Mouse (Mus musculus): ENCODE measurements at regions not wholly inside any gene's neighbourhood (a gene's known extent, or its start where the extent isn't known, plus 50 kb on each side); places are given as distances from the start of the nearest gene placed in this dataset.

GRCm38 (mm10) chr12:39321453-39321852 is 542.3 kb downstream of the Etv1 start:
- no peaks in the 10 kb centered on the region for H3K27me3 ChIP-seq (ENCODE audit: control insufficient read depth, insufficient read depth, low read length)
- H3K36me3 ChIP-seq (ENCODE audit: control insufficient read depth, insufficient read depth, low read length) = no peaks in the 10 kb centered on the region
- H3K4me3 ChIP-seq (ENCODE audit: low read depth, low read length) = no peak overlapping the region
- H3K4me1 ChIP-seq (ENCODE audit: control insufficient read depth, insufficient read depth, low read length) = no peaks in the 10 kb centered on the region
- no peak overlapping the region for H3K9ac ChIP-seq (replicated peaks; ENCODE audit: low read depth, low read length)
- 93% methylated on average over 1 of the region's 1 CpGs for WGBS
- no peak overlapping the region for H3K27ac ChIP-seq (ENCODE audit: low read depth, low read length)
- H3K4me2 ChIP-seq (ENCODE audit: low read depth, low read length) = no peak overlapping the region
- ATAC-seq (ENCODE audit: low read depth) = no peak
- H3K9me3 ChIP-seq (ENCODE audit: control insufficient read depth, low read length) = no peaks in the 10 kb centered on the region

- Histone ChIP-seq H3K4me2 (ENCODE audit: low read depth, low read length) (no peak overlapping the region), H3K9ac (replicated peaks; ENCODE audit: low read depth, low read length) (no peak overlapping the region), H3K4me3 (ENCODE audit: low read depth, low read length) (no peak overlapping the region), H3K27me3 (ENCODE audit: control insufficient read depth, insufficient read depth, low read length) (no peaks in the 10 kb centered on the region), H3K27ac (ENCODE audit: low read depth, low read length) (no peak overlapping the region), H3K4me1 (ENCODE audit: control insufficient read depth, insufficient read depth, low read length) (no peaks in the 10 kb centered on the region), H3K9me3 (ENCODE audit: control insufficient read depth, low read length) (no peaks in the 10 kb centered on the region), H3K36me3 (ENCODE audit: control insufficient read depth, insufficient read depth, low read length) (no peaks in the 10 kb centered on the region)
- ATAC-seq (ENCODE audit: low read depth) = no peak
- WGBS = 82% methylated on average over 7 of the region's 7 CpGs
These were observed 547.0 kb downstream of the Etv1 start for GRCm38 (mm10) chr12:39326157-39326556.

- H3K27ac ChIP-seq (ENCODE audit: low read depth, low read length) = no peak overlapping the region
- ATAC-seq (ENCODE audit: low read depth) = no peak
- no peaks in the 10 kb centered on the region for H3K36me3 ChIP-seq (ENCODE audit: control insufficient read depth, insufficient read depth, low read length)
- H3K9ac ChIP-seq (replicated peaks; ENCODE audit: low read depth, low read length) = no peak overlapping the region
- WGBS = 79% methylated on average over 4 of the region's 4 CpGs
- no peaks in the 10 kb centered on the region for H3K27me3 ChIP-seq (ENCODE audit: control insufficient read depth, insufficient read depth, low read length)
- no peak overlapping the region for H3K4me2 ChIP-seq (ENCODE audit: low read depth, low read length)
- H3K4me1 ChIP-seq (ENCODE audit: control insufficient read depth, insufficient read depth, low read length) = no peaks in the 10 kb centered on the region
- H3K9me3 ChIP-seq (ENCODE audit: control insufficient read depth, low read length) = no peaks in the 10 kb centered on the region
- no peak overlapping the region for H3K4me3 ChIP-seq (ENCODE audit: low read depth, low read length)
These were observed 547.6 kb downstream of the Etv1 start for GRCm38 (mm10) chr12:39326668-39327299.

GRCm38 (mm10) chr12:39328377-39328776 is 549.2 kb downstream of the Etv1 start:
- Histone ChIP-seq H3K4me3 (ENCODE audit: low read depth, low read length) (no peak overlapping the region), H3K9ac (replicated peaks; ENCODE audit: low read depth, low read length) (no peak overlapping the region), H3K9me3 (ENCODE audit: control insufficient read depth, low read length) (no peaks in the 10 kb centered on the region), H3K4me1 (ENCODE audit: control insufficient read depth, insufficient read depth, low read length) (no peaks in the 10 kb centered on the region), H3K36me3 (ENCODE audit: control insufficient read depth, insufficient read depth, low read length) (no peaks in the 10 kb centered on the region), H3K4me2 (ENCODE audit: low read depth, low read length) (no peak overlapping the region), H3K27me3 (ENCODE audit: control insufficient read depth, insufficient read depth, low read length) (no peaks in the 10 kb centered on the region), H3K27ac (ENCODE audit: low read depth, low read length) (no peak overlapping the region)
- peak; percentile 51; the same call in 1 of the 2 replicates for ATAC-seq (ENCODE audit: low read depth)

GRCm38 (mm10) chr12:39339101-39339538 is 559.9 kb downstream of the Etv1 start:
- no peaks in the 10 kb centered on the region for H3K27me3 ChIP-seq (ENCODE audit: control insufficient read depth, insufficient read depth, low read length)
- H3K27ac ChIP-seq (ENCODE audit: low read depth, low read length) = no peak overlapping the region
- H3K36me3 ChIP-seq (ENCODE audit: control insufficient read depth, insufficient read depth, low read length) = no peaks in the 10 kb centered on the region
- no peaks in the 10 kb centered on the region for H3K4me1 ChIP-seq (ENCODE audit: control insufficient read depth, insufficient read depth, low read length)
- no peaks in the 10 kb centered on the region for H3K9me3 ChIP-seq (ENCODE audit: control insufficient read depth, low read length)
- H3K4me2 ChIP-seq (ENCODE audit: low read depth, low read length) = no peak overlapping the region
- no peak overlapping the region for H3K9ac ChIP-seq (replicated peaks; ENCODE audit: low read depth, low read length)
- H3K4me3 ChIP-seq (ENCODE audit: low read depth, low read length) = no peak overlapping the region
- no peak for ATAC-seq (ENCODE audit: low read depth)
- 87% methylated on average over 5 of the region's 5 CpGs for WGBS

GRCm38 (mm10) chr12:39341751-39342271 is 562.6 kb downstream of the Etv1 start:
- Histone ChIP-seq H3K4me3 (ENCODE audit: low read depth, low read length) (no peak overlapping the region), H3K27ac (ENCODE audit: low read depth, low read length) (no peak overlapping the region), H3K4me1 (ENCODE audit: control insufficient read depth, insufficient read depth, low read length) (no peaks in the 10 kb centered on the region), H3K36me3 (ENCODE audit: control insufficient read depth, insufficient read depth, low read length) (no peaks in the 10 kb centered on the region), H3K9ac (replicated peaks; ENCODE audit: low read depth, low read length) (no peak overlapping the region), H3K9me3 (ENCODE audit: control insufficient read depth, low read length) (no peaks in the 10 kb centered on the region), H3K4me2 (ENCODE audit: low read depth, low read length) (no peak overlapping the region), H3K27me3 (ENCODE audit: control insufficient read depth, insufficient read depth, low read length) (no peaks in the 10 kb centered on the region)
- ATAC-seq (ENCODE audit: low read depth) = peak; percentile 44; the same call in 1 of the 2 replicates
- WGBS = 66% methylated on average over 5 of the region's 5 CpGs

- Histone ChIP-seq H3K27ac (ENCODE audit: low read depth, low read length) (no peak overlapping the region), H3K4me1 (ENCODE audit: control insufficient read depth, insufficient read depth, low read length) (no peaks in the 10 kb centered on the region), H3K9me3 (ENCODE audit: control insufficient read depth, low read length) (no peaks in the 10 kb centered on the region), H3K27me3 (ENCODE audit: control insufficient read depth, insufficient read depth, low read length) (no peaks in the 10 kb centered on the region), H3K36me3 (ENCODE audit: control insufficient read depth, insufficient read depth, low read length) (no peaks in the 10 kb centered on the region), H3K4me2 (ENCODE audit: low read depth, low read length) (no peak overlapping the region), H3K4me3 (ENCODE audit: low read depth, low read length) (no peak overlapping the region), H3K9ac (replicated peaks; ENCODE audit: low read depth, low read length) (no peak overlapping the region)
- 87% methylated on average over 9 of the region's 9 CpGs for WGBS
- no peak for ATAC-seq (ENCODE audit: low read depth)
These were observed 563.1 kb downstream of the Etv1 start for GRCm38 (mm10) chr12:39342327-39342726.

GRCm38 (mm10) chr12:39371480-39372245 is 592.5 kb downstream of the Etv1 start:
- ATAC-seq (ENCODE audit: low read depth) = no peak
- Histone ChIP-seq H3K4me1 (ENCODE audit: control insufficient read depth, insufficient read depth, low read length) (no peaks in the 10 kb centered on the region), H3K27me3 (ENCODE audit: control insufficient read depth, insufficient read depth, low read length) (no peaks in the 10 kb centered on the region), H3K4me2 (ENCODE audit: low read depth, low read length) (no peak overlapping the region), H3K9ac (replicated peaks; ENCODE audit: low read depth, low read length) (no peak overlapping the region), H3K36me3 (ENCODE audit: control insufficient read depth, insufficient read depth, low read length) (no peaks in the 10 kb centered on the region), H3K9me3 (ENCODE audit: control insufficient read depth, low read length) (no peaks in the 10 kb centered on the region), H3K27ac (ENCODE audit: low read depth, low read length) (no peak overlapping the region), H3K4me3 (ENCODE audit: low read depth, low read length) (no peak overlapping the region)

GRCm38 (mm10) chr12:39373721-39374120 is 594.5 kb downstream of the Etv1 start:
- H3K9ac ChIP-seq (replicated peaks; ENCODE audit: low read depth, low read length) = no peak overlapping the region
- no peaks in the 10 kb centered on the region for H3K4me1 ChIP-seq (ENCODE audit: control insufficient read depth, insufficient read depth, low read length)
- H3K36me3 ChIP-seq (ENCODE audit: control insufficient read depth, insufficient read depth, low read length) = no peaks in the 10 kb centered on the region
- 94% methylated on average over 1 of the region's 1 CpGs for WGBS
- ATAC-seq (ENCODE audit: low read depth) = no peak
- no peak overlapping the region for H3K4me3 ChIP-seq (ENCODE audit: low read depth, low read length)
- H3K27me3 ChIP-seq (ENCODE audit: control insufficient read depth, insufficient read depth, low read length) = no peaks in the 10 kb centered on the region
- H3K4me2 ChIP-seq (ENCODE audit: low read depth, low read length) = no peak overlapping the region
- H3K9me3 ChIP-seq (ENCODE audit: control insufficient read depth, low read length) = no peaks in the 10 kb centered on the region
- no peak overlapping the region for H3K27ac ChIP-seq (ENCODE audit: low read depth, low read length)
